Mouse (Mus musculus): ENCODE results near the gene Elobl. TPM values are rescaled to one million over a fixed set of nuclear protein-coding genes. Genes with fewer than 3 reads are reported as not detected.

The Elobl gene
- total RNA-seq, 2 experiments from 2014 or later, result not detected

GRCm38 (mm10) chr11:88989530-88989929 is 22.8 kb upstream of the Elobl start:
- peak; percentile 93 for ATAC-seq (replicated peaks; ENCODE audit: poor library complexity)

GRCm38 (mm10) chr11:88988956-88989355 is 22.2 kb upstream of the Elobl start:
- no peak for ATAC-seq (replicated peaks; ENCODE audit: poor library complexity)

- ATAC-seq (replicated peaks; ENCODE audit: poor library complexity), result peak; percentile 40; the same call in 1 of the 2 replicates
These were observed 19.9 kb upstream of the Elobl start for GRCm38 (mm10) chr11:88986616-88987015.

GRCm38 (mm10) chr11:88981337-88981736 is 14.6 kb upstream of the Elobl start:
- ATAC-seq (replicated peaks; ENCODE audit: poor library complexity), result no peak

DNA sequence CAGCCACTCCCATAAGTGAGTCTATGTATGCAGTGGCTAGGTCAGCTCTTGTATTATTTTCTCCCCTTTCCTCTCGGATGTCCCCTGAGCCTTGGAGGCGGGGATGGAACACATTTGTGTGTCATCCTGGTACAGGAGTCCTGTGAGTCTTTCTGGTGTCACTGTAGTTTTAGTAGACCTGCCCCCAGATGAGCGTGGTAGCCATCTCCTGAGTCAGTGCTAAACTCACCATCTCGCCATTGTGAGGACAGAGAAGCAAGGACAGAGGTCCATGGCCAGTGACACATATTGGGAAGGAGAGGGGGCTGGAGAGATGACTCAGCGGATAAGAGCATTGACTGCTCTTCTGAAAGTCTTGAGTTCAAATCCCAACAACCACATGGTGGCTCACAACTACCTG is 10.5 kb upstream of the Elobl start:
- ATAC-seq (replicated peaks; ENCODE audit: poor library complexity), result no peak

DNA sequence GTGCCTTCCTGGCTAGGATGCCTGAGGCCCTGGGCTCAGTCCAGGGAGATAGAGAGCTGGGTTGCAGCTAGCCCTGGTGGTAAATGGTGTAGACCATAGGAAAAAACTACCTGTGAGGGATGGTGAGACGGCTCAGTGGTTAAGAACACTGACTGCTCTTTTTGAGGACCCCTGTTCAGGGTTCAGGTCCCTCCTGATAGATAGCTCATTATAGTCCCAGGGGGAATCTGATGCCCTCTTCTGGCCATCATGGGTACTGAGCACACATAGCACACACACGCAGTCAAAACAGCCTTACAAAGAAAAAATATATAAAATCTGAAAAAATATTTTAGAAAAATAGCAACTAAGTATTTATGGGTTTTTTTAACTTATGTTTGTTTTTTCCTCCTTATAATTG is 9.6 kb upstream of the Elobl start:
- ATAC-seq (replicated peaks; ENCODE audit: poor library complexity), result peak; percentile 47

- peak; percentile 98 for ATAC-seq (replicated peaks; ENCODE audit: poor library complexity)
These were observed 7.3 kb upstream of the Elobl start for GRCm38 (mm10) chr11:88973776-88974701.

- ATAC-seq (replicated peaks; ENCODE audit: poor library complexity), result no peak
These were observed 3.5 kb upstream of the Elobl start, which contains the start of gene Coil for GRCm38 (mm10) chr11:88970202-88970732. Coil (plus strand) TSS chr11:88970252.

DNA sequence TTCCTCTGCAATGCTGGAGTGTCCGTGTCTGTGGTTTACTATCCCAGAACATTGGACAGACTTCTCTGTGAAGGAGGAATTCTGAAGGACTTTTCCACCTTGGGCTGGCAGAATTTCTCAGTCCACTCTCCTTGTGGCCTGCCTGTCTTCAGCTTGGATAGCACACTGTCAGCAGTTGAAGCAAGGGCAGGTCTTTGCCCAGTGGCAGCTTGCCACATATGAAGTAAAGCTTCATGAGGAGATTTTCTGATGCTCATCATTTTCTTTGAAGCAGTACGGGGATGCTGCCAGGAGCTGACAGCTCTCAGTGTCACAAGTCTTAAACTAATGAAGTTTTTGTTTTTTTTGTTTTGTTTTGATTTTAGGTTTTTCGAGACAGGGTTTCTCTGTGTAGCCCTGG is 7.9 kb downstream of the Elobl start:
- ATAC-seq (replicated peaks; ENCODE audit: poor library complexity), result no peak

- peak; percentile 99 for ATAC-seq (replicated peaks; ENCODE audit: poor library complexity)
These were observed 11.3 kb downstream of the Elobl start, which contains the start of gene Scpep1 for GRCm38 (mm10) chr11:88955217-88955969. Scpep1 (minus strand) TSS chr11:88955465.

- ATAC-seq (replicated peaks; ENCODE audit: poor library complexity), result peak; percentile 44
These were observed 11.9 kb downstream of the Elobl start for GRCm38 (mm10) chr11:88954803-88955202.

DNA sequence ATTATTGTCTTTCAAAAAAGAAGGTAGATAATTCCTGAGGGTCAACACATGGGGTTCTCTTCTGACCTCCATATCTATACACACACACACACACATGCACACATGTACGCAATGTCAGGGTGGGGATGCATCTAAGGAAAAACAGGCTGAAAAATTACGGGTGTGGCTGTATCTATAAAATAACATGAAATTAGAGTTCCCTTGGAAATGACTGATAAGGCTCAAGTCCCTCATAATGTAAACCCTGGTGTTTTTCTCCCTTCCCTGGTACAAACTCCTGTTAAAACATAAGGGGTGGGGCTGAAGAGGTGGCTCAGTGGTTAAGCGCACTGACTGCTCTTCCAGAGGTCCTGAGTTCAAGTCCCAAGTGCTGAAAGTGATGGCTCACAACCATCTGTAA is 13.1 kb downstream of the Elobl start:
- peak; percentile 18; the same call in 1 of the 2 replicates for ATAC-seq (replicated peaks; ENCODE audit: poor library complexity)

GRCm38 (mm10) chr11:88952117-88952516 is 14.6 kb downstream of the Elobl start:
- no peak for ATAC-seq (replicated peaks; ENCODE audit: poor library complexity)

DNA sequence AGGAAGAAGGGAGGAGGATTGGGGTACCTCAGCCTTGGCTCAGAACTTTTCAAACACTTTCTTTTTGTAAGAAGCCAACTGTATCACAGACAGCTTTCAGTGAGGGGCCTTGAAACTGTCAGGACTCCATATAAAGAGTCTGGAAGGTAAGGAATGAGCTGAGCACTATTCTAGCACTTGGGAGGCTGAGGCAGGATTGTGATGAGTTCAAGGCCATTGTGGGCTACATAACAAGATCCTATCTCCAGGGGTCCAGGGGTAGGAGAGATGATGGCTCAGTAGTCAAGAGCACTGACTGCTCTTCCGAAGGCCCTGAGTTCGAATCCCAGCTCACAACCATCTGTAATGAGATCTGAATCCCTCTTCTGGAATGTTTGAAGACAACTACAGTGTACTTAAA is 15.2 kb downstream of the Elobl start:
- no peak for ATAC-seq (replicated peaks; ENCODE audit: poor library complexity)

DNA sequence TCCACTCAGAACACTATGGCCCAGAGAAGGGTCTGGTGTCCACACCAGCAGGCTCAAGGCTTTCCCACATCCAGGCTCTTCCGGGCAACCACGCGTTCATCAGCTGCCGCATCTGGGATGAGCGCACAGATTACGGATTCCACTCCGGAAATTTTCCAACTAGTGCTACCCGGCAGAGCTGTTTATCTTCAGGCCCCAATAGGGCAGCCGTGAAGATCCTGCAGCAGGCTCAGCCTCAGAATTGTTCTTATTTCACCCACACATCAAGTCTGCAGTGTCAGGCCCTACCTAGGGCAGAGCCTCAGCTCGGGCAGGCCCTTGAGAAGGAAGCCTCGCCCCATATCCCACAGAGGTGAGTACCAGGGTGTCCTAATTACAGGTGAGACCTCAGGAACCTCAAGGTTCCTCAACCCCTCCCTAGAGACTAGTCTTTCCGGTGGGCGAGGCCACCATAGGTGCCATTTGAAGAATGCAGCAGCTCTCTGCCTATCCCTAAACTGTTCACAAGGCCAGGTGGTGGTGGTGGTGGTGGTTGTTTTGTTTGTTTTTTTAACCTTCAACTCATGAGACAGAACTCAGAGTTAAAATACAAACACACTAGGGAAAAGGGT is 16.0 kb downstream of the Elobl start:
- no peak for ATAC-seq (replicated peaks; ENCODE audit: poor library complexity)

DNA sequence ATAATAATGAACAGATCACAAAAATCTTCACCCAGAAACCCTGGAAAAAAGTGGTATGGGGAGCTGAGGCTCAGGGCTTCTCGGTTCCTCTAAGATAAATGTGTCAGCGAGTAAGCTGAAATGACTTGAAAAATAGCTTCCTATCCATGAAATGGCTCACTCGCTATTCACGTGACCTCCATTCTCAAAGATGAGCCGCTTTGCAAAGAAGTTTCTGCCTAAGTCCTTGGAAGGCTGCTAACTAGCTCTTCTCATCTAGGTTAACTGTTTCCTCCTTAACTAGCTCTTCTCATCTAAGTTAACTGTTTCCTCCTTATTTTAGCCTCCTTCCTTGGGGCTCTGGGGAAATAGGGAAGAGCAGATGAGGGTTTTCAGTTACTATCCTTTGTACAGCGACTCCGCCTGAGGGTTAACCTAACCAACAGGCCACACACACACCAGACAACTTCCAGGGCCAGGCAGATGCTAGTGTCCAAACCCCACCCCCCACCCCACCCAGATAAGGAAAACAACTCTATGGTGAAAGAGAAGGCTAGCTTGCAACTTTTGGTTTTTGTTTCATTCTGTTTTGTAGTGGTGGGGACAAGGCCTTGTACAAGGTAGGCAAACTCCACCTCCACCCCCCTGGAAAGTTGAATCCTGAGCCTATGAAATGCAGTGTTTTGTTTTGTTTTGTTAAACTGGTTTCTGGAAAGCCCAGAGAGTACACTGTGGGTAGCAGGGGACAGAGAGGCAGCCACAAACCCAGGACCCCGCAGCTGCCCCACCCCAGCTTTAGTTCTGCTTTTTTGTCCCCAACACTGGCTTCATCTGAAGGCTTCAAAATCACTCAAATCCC is 16.7 kb downstream of the Elobl start:
- ATAC-seq (replicated peaks; ENCODE audit: poor library complexity), result peak; percentile 47

- no peak for ATAC-seq (replicated peaks; ENCODE audit: poor library complexity)
These were observed 17.8 kb downstream of the Elobl start for GRCm38 (mm10) chr11:88948896-88949295.

DNA sequence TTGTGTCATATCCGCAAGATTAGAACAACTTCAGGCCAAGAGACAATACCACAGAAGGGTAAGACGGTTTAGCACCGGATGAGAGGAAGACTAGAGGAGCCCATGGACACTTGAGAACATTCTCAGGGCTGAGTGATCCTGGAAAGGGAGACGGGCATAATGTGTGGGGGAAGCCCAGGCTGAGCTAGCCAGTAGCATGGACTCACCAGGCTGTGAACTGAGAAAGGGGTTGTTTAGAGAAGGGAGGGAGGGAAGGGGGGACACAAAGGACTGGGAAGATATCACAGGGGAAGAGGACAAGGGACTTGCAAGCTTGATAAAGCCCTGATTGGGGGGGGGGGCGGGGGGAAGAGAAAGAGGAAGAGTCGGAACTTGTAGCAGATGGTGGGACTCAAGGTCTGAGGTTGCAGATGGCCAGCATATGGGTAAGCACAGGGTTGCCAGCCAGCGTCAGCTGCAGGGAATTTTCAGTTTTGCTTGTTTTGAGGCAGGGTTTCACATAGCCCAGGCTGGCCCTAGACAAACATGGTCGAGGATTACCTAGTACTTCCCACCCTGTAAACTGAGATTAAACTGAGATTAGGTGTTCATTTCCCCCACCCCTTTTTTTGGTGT is 20.7 kb downstream of the Elobl start:
- peak; percentile 51 for ATAC-seq (replicated peaks; ENCODE audit: poor library complexity)

GRCm38 (mm10) chr11:88941489-88941888 is 25.2 kb downstream of the Elobl start:
- ATAC-seq (replicated peaks; ENCODE audit: poor library complexity), result no peak

GRCm38 (mm10) chr11:88939634-88940033 is 27.1 kb downstream of the Elobl start:
- ATAC-seq (replicated peaks; ENCODE audit: poor library complexity), result no peak
